Mouse (Mus musculus): ENCODE results near the gene Rasgrp1.

DNA sequence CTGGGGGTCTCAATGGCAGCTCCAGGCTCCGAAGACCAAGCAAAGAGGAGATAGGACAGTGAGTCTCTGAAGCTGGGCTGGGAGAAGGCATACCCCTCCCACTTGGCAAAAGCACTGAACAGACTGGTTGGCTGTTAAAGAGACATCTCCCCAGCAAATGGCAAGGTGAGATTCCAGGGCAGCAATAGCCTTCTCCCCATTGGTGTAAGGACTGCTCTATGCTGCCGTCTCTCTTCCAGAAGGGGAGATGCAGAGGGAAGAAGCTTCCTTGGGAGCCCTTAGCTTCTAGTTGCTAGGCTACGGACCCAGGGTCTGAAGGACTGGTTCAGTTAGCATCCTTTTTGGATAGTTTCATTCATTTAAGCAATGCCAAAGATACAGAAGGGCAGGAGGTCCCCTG is 4.3 kb downstream of the Rasgrp1 start:
- no peak for TF ChIP-seq CTCF (IDR thresholded peaks at IDR 0.05; ENCODE audit: low read depth)
- TF ChIP-seq EP300 (IDR thresholded peaks at IDR 0.05; ENCODE audit: low read depth): no peak
